Mouse (Mus musculus): ENCODE data around the gene Trmt13.
"Not testable (repeated sequence)": the region's sequence is repeated elsewhere in the genome, so short reads cannot be mapped to it uniquely, and the experiment has no call there.

The Trmt13 gene

DNA sequence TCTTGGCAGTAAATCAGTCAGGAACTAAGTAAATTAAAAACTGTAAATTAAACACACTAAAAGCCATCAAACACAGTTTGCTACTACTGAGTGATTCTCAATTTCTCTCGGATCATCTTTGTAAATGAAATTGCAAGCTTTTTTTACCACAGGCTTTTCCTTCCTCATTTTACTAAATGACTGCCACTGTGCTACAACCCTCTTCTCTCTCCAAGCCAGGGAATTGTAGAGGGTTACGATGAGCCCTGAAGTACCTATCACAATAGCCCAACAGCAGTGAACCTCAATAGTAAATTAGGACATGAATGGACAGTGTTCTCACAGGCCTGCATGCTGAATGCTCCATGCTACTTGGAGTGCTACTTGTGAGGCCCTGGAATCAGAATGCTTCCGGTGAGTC lies 19.7 kb upstream of the Trmt13 start:
- no peak for DNase-seq (ENCODE audit: low read depth, low spot score)

DNA sequence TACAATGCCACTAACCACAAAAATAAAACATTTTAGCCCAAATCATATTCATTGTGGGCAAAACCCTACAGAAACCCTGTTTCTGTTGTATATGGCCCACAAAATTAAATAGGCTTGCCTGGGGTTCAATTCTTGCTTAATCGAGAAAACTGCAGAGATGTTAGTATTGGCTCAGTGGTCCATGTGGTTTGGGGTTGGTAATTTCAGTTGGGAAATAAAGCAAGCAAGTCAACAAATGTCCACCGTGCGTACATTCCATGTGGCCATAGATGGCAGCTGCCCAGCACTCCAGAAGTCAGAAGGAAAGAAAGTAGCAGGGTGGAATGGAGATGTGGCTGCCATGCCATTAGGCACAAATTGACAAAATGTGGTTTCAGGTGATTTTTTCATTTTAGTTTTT lies 18.6 kb upstream of the Trmt13 start:
- no peak for DNase-seq (ENCODE audit: low read depth, low spot score)

DNA sequence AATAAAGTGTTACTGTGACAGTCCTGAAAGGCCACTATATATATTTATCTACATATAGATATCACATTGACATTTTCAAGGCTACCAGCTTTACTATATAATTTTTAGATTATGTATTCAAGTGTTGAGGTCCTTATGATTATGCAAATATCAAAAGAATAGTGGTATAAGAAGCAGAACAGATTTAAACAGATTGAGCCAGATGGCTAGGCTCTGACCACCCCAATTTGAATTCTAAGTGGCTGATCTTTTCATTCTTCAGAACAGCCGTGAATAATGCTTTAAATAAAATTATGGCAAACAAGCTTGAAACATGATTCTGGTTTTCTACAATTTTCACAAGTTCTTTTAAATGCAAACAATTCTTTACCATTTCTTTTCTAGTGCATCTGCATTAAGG lies 17.1 kb upstream of the Trmt13 start:
- DNase-seq (ENCODE audit: low read depth, low spot score) = no peak

DNA sequence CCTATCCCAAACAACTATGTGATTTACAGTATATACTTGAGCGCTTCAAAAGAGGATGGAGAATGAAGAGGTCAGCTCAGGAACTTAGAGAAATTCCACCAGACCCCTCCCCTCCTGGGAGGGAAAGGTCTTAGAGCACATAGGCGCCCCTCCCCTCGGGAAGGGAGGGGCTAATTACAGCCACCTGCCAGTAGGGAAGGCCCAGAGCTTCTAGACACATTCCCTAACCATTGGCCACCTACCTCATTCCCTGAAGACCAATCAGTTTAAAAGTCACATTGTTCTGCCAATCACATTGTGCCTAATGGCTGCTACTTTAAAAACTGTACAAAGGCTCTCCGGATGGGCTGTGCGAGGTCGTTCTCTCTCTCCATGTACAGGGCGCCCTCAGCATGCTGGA lies 8.3 kb upstream of the Trmt13 start:
- no peak for DNase-seq (ENCODE audit: low read depth, low spot score)

DNA sequence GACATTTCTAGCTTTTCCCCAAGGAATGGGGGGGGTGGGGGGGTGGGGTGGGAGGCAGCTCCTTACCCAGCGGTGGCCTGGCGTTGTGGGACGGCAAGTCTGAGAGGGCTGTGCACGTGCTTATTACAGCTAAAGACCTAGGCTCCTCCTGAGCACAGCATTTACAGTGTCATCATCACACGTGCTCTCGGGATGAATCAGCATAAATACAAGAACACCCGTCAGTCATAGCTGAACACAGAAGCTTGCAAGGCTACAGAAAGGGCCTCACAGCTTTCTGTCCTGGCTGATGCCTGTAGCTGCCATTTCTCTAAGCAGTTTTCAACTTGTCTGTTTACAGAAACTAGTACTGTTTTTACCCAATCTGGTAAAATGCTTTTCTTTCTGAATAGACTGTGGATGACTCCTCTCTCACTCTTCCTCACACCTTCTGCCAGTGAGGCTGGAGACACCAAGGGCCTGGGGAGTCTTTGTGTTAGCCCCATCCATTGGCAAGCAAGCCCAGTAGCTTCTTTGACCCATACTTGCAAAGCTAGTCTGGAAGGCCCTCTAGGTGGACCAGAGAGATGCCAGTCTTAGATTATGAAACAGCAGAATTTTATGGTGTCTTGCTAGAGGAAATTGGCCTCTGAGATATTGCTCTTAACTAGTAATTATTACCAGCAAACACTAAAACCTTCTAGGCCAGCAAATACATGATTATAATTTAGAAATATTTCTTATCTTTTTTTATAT lies 6.4 kb upstream of the Trmt13 start:
- DNase-seq (ENCODE audit: low read depth, low spot score) = no peak

DNA sequence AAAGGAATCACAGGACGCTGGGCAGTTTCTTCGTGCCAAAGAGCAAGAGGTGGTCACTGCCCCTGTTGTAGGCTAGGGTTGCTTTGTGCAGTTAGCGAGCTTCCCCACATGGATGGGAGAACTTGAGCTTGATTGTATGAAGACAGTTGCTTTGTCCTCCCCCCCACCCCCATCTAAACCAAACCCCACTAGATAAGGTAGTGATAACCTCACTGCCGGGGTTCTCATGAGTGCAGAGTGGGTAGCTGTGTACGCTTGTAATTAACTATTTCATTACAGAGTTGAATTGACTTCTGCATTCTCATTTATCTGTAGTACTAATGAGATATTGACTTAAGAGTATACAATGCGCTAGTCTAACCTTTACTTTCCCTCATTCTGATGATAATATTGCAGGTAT lies 4.5 kb upstream of the Trmt13 start:
- DNase-seq (ENCODE audit: low read depth, low spot score) = no peak

DNA sequence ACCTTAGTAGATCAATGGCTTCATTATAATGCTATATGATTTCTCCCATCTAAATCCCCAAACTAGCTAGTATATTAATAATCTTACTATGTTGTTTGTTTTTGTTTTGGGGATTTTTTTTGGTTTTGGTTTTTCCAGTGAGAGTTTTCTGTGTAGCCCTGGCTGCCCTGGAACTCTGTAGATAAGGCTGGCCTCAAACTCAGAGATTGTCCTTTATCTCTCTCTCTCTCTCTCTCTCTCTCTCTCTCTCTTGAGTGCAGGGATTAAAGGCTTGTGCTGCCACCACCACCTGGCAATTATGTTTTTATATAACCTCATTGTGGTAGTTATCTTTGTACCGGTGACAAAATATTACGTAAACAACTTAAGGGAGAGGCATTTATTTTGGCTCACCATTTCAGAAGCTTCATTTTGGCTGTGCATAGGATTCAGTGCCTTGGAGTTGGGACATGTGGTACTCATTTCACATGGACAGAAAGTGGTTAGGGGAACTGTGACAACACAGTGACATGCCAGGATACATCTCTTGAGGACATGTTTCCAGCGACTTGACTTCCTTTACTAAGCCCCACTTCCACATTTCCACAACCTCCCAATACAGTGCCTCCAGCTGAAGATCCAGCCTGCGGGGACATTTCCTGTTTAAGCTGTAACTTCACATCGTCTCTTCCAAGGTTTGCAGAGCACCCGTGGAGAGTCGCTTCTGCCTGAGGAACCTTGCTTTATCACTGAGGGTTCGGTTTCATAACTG lies 1.1 kb upstream of the Trmt13 start:
- no peak for DNase-seq (ENCODE audit: low read depth, low spot score)

DNA sequence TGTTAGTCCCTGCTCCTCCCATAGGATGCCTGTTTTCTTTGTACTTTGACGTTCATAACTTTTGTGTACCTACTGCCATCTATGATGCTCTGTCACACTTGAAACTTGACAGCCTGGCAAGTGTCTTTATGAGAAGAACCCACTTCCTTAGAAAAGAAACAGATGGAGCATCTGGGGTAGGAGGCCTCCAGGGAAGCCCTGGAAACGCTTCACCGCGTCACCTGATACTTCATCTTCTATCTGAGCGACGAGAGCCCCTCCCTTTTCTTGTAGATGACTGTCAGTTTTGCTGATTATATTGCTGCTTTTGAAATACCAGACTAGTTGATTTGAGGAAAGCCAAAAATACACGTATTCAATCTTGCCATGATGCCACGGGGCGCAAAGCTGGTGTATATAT lies 9.8 kb downstream of the Trmt13 start:
- no peak for DNase-seq (ENCODE audit: low read depth, low spot score)

DNA sequence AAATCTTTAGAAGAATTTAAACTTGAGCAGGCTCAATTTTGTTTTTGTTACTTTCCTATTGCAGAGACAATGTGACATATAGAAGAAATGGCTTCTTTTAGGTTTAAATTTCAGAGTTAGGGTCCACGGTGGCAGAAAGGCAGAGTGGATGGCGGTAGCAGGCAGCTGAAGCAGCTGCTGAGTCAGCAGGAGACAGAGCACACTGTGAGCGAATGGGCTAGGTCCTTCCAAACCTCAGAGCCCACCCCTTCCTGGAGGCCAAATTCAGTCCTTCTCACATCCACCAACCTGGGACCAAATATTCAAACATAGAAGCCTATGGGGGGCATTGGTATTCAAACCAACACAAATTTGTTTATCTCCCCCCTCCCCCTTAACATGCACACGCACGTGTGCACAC lies 12.6 kb downstream of the Trmt13 start:
- no peak for DNase-seq (ENCODE audit: low read depth, low spot score)

DNA sequence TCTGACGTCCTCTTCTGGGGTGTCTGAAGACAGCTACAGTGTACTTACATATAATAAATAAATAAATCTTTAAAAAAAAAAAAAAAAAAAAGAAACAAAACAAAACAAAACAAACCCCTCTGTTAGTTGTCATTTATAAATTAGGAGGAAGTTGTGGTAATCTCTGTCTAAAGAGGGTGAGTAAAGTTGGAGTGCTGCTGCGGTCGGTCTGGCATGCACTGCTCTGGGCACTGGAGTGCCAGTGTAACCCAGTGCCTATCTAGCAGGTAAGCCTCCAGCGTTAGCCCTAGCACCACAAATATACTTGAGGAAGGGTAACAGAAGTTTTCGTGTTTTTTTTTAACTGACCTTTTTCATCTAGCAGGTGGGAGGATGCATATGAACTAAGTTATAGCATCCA lies 13.4 kb downstream of the Trmt13 start:
- DNase-seq (ENCODE audit: low read depth, low spot score) = no peak

DNA sequence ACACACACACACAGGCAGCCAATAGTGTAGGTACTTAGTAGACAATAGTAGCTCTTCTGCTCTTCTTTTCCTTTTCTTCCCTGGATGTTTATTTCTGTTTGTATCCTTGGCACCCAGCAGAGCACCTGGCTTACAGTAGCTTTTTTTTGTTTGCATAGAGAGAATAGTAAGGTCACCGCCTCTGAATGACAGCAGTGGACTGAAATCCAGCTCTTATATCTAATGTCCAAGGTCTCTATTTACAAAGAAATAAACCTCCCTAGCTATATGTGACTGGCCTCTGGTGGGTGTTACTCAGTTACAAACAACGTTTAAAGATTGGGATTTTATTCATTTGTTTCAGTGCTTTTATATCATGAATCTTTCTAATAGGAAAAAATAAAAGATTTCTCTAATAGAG lies 14.7 kb downstream of the Trmt13 start:
- no peak for DNase-seq (ENCODE audit: low read depth, low spot score)

DNA sequence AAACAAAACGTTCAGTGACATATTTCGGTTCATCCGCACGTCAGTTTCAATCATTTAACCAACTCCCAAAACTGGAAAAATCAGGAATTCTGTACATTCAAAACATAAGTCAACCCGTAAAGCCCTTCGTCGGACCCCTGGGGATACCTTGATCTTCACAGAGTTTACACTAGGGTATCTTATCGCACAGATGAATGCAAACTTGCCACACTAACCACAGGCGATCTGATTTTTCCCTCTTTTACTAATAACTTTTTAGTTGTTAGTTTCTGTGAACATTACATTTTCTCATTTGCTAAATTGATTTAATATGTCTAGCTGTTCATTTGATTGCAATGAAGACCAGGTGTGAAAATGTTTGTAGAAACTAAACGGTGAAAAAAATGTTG lies 18.8 kb downstream of the Trmt13 start:
- DNase-seq (ENCODE audit: low read depth, low spot score) = no peak

DNA sequence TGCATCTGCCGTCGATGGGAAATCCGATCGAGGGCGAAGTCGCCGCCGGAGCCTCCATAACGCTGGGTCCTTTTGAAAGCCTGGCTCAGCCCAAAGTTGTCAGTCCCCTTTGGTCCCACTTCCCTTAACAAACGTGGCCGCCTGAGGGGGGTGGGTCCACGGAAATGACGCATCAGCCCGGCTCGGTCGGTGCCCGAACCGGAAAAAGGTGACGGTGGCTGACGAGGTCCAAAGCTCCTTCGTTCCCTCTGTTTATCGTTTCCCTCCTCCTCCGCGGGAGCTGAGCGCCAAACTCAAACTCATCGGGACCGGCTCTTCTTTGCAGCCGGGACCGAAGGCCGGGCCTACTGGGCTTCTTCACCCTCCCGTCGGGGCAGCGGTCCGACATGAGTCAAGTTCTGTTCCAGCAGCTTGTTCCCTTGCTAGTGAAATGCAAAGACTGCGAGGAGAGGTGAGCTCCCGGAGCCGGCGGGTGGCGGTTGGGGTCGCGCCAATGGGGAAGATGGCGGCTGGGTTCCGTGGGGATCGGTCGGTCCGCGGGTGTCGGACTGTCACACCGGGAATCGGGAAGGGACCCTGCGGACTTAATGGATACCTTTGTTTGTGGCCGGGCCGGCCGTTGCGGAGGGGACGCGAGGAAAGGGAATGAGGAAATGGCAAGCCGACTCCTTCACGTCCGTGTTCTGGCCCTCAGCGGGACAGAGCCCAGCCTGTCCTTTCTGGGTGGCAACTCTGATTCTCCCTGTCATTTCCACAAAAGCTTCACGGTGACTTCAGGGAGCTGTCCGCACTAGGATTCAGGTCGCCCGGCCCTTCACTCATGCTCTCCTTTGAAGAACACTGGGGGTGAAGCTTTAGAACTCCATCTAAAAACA lies 19.4 kb downstream of the Trmt13 start, which contains the start of gene Sass6:
Gene Sass6 (plus strand): TSS at position 255 of the 875 bp plus-strand sequence.
- DNase-seq (ENCODE audit: low read depth, low spot score) = peak; percentile 98

DNA sequence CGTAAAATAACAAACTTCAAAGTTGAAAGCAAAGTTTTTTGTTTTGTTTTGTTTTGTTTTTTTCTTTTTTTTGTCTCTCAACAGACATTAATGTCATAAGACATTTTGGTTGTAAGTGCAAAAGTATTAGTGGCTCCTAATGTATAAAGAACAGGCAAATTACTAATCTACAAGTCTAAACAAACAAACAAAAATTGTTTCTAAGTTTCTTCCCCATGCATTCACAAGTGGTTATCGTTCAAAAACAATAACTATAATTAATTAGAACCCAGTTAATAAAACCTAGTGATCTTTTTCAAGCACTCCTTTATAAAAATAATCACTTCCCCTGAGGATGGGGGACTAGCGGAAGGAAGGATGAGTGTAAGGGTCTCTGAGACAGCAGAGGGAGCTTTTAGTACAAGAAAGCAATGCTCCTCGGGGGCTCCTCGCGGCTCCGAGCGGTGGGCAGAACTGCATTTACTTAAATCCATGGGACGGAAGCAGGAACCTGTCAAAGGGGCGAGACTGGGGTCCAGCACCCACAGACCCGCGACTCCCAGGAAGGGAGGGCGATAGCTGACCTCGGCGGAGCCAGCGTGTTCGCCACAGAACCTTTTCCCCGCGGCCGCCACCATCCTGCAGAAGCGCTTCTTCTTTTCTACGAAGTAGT lies 20.2 kb downstream of the Trmt13 start:
- no peak for DNase-seq (ENCODE audit: low read depth, low spot score)

DNA sequence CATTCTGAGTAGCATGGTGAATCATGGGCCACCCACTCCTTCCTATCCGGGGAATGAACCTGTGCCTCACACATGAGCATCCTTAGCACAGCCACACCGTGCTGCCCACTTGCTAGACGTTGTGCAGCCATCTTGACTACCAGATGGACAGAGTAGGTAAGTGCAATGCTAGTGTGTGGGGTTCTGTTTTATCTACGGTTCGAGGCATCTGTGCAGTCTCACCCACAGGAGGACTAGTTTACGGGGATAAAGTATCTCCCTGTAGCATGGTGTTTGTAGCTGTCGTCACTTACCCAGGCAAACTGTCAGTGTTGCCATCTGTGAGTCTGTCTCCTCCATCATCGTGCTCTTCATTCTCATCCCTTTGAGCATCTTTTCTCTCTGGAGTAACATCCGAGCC lies 32.2 kb downstream of the Trmt13 start:
- no peak for DNase-seq (ENCODE audit: low read depth, low spot score)

DNA sequence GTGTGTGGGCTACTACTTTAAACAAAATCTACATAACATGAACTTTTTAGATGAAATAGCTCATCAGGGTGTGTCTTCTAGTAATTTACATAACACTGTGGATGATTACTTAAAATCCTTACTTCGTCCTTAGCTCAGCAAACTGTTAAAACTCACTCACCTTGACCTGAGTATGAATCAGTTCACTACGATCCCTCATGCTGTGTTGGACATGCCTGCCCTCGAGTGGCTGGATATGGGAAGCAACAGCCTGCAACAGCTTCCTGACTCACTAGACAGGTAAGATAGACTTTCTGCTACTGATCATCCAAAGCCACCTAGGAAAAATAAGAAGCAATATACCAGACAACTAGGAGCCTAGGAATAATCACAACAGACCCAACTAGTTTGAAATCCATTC lies 37.1 kb downstream of the Trmt13 start:
- DNase-seq (ENCODE audit: low read depth, low spot score) = peak; percentile 29

DNA sequence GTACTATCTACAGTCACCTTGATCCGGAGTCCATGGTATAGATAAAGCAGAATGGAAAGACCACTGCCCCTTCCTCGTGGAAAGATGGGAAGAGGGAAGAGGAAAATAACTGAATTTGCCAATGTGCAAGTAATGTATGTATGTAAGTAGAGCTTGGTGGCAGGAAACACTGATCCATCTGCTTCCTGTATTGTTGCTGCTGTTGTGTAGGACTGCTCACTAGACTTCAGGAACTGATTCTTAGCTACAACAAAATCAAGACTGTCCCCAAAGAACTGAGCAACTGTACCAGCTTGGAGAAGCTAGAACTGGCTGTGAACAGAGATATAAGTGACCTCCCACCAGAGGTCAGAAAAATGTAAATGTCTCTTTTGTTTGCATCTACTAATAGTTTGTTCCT lies 43.8 kb downstream of the Trmt13 start:
- DNase-seq (ENCODE audit: low read depth, low spot score) = no peak

DNA sequence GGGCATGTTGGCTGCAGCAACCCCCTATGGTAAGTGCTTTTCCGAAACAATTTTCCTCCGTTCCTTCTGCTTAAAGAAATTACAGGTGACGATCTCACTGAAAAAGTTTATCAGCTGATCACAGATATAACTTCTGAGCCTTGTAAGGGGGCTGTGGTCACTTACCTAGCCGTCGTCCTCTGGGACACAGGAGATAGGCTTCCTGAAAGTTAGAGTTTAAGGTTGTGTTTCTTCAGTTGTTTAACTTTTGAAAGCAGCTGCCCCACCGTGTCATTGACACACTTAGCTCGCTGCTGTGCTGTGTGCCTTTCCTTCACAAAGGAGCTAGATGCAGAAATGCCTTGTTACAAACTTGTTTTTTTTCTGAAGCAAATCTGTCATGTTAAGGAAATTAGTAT lies 51.3 kb downstream of the Trmt13 start:
- DNase-seq (ENCODE audit: low read depth, low spot score) = no peak

DNA sequence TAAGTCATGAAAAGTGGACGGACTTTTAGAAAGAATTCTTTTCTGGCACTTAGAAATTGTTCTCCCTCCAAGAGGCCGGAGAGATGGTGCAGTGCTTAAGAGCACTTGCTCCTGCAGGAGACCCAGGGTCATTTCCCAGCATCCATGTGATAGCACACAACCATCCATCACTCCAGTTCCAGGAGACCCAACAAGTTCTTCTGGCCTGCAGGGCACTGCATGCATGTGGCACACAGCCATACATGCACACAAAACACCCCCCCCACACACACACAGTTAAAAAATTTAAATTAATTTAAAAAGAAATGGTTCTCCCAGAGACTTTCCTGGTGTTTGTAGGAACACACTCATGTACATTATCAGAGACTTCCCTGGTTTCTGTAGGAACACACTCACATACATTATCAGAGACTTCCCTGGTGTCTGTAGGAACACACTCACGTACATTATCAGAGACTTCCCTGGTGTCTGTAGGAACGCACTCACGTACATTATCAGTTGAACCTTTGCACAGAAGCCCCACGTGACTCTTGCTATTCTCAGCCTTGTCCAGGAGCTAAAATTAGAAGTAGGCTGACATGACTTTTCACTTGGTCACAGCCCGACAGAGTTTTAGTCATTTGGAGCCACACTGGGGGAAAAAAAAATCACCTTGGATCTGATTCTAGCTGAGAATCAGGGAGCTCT lies 51.8 kb downstream of the Trmt13 start, which contains the start of gene Lrrc39:
Gene Lrrc39 (plus strand): TSS at position 566 of the 687 bp plus-strand sequence.
- DNase-seq (ENCODE audit: low read depth, low spot score) = no peak

DNA sequence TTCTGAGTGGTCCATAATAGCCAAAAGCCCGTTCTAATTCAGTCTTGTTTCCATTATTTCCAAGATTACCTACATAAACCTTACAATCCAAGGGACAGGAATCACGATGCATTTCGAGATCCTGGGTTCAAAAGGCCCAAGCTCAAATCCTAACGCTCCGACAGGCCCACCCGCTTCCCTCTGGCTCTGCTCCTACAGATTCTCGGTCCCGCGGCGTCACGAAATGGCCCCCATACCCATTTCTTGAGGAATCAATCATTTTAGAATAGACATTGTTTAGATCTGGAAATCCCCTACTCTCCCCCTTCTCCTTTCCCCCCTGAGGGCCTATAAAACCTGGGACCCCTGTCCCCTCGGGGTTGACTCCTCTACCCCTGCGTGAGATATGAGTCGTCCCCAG lies 53.1 kb downstream of the Trmt13 start:
- not testable (repeated sequence) for DNase-seq (ENCODE audit: low read depth, low spot score)

DNA sequence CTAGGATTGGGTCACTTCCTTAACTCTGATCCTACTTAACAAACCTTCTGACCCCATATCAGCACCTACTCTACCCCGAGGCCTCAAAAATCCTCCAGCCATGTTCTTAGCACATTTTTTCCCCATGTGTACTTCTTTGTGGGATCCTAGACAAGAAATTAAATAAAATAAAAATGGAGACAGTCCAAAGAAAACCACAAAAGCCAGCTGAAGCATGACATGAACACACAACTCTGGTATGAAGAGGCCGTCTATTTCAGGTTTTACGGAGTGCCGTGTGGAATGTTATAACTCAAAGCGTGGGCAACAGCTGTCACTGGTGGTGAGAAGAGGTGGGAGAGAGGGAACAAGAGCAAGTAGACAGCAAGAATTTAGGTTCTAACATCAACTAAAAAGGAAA lies 63.0 kb downstream of the Trmt13 start:
- no peak for DNase-seq (ENCODE audit: low read depth, low spot score)

Data from CD4-positive, CD25-positive, alpha-beta regulatory T cell, adult 2 months (primary cell).